Comparison of ENCODE assay signal across 17 mouse cellular contexts in the genomic region with DNA sequence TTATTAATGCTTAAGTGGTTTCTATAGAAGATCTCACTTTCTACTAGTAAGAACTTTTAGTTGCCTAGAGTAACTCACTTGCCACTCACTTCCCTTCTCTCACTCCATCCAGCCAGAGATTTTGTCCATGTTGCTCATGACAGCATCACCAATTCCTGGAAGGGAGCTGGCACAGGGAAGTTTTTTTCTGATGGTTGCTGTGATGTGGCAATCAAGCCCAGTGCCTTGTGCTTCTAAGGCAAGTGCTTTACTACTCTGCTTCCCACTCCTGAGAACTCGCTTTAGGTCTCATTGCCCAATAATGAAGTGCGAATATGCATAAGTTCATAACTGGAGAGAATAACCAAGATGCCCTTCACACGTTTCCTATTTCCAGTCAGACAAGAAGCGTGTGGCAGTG. TPM values are rescaled to one million over a fixed set of nuclear protein-coding genes. Genes with fewer than 3 reads are reported as not detected.
"Had no signal": no experiment of that assay in that cellular context is flagged by ENCODE, and none has a peak within 500 bp of the region (broad histone marks: within the 10 kb centered on the region; RNA-seq: fewer than 3 reads in every experiment).

No protein-coding gene starts in this region.

- H3K9ac ChIP-seq: lung, embryonic 15.5 days; midbrain, embryonic 13.5 days; midbrain, embryonic 15.5 days; neural tube, embryonic 12.5 days; stomach, embryonic 15.5 days had no signal

- ATAC-seq: midbrain, embryonic 13.5 days; midbrain, embryonic 15.5 days had no signal

- H3K4me1 ChIP-seq: lung, embryonic 15.5 days; midbrain, embryonic 13.5 days; midbrain, embryonic 15.5 days; neural tube, embryonic 12.5 days; stomach, embryonic 15.5 days had no signal

- H3K27me3 ChIP-seq: lung, embryonic 15.5 days; megakaryocyte, embryonic 14.5 days; midbrain, embryonic 13.5 days; midbrain, embryonic 15.5 days; neural tube, embryonic 12.5 days; stomach, embryonic 15.5 days had no signal

- DNase-seq: lung, adult 2 months; lung, postnatal 10 days; right cerebral cortex, postnatal 14 days; thymus, adult 2 months; thymus, postnatal 25 days; thymus, postnatal 4 days had no signal

- H3K4me2 ChIP-seq: lung, embryonic 15.5 days; midbrain, embryonic 11.5 days; midbrain, embryonic 13.5 days; midbrain, embryonic 15.5 days; neural tube, embryonic 12.5 days; stomach, embryonic 15.5 days had no signal

- H3K27ac ChIP-seq: lung, embryonic 15.5 days; macrophage; midbrain, embryonic 13.5 days; midbrain, embryonic 15.5 days; neural tube, embryonic 12.5 days; stomach, embryonic 15.5 days; stomach, postnatal 0 days had no signal

- H3K9me3 ChIP-seq: lung, embryonic 15.5 days; megakaryocyte, embryonic 14.5 days; midbrain, embryonic 13.5 days; midbrain, embryonic 15.5 days; neural tube, embryonic 12.5 days; stomach, embryonic 15.5 days had no signal

- H3K36me3 ChIP-seq: lung, embryonic 15.5 days; midbrain, embryonic 13.5 days; midbrain, embryonic 15.5 days; neural tube, embryonic 12.5 days; stomach, embryonic 15.5 days had no signal

- H3K4me3 ChIP-seq: lung, embryonic 15.5 days; midbrain, embryonic 13.5 days; midbrain, embryonic 15.5 days; neural tube, embryonic 12.5 days; stomach, embryonic 15.5 days had no signal

RNA-seq across cellular contexts. Expression of a gene that starts 34.6 kb away (rescaled TPM):
- total RNA-seq: monocyte, adult 5-6 weeks; neutrophil, adult 5-6 weeks had no signal
- polyA plus RNA-seq: macrophage had no signal
